Mouse (Mus musculus) liver, embryonic 11.5 days (tissue): Measurements from ENCODE around the gene Fbxw11. TPM values are rescaled to one million over a fixed set of nuclear protein-coding genes. Genes with fewer than 3 reads are reported as not detected.

ENCODE experiments used
- ATAC-seq: fragments of 200-750 bp; cut with Nextera tagmentation; replicated peaks from 2 replicates; pipeline ENCODE4 v1.8.0; 2017; ENCODE audit warnings: moderate number of reproducible peaks, mild to moderate bottlenecking, moderate TSS enrichment, moderate library complexity; ENCODE audit not compliant: low FRiP score
- DNase-seq: peaks from one replicate; pipeline ENCODE4 v3.0.0-alpha.2; 2017; ENCODE audit warnings: low spot score
- H3K27ac ChIP-seq: fragments of 300-500 bp; sonication (generic); 2 replicates; pipeline ENCODE4 v1.5.1; 2014; ENCODE audit warnings: mild to moderate bottlenecking, low read depth, low read length, control low read depth
- H3K27me3 ChIP-seq: fragments of 300-500 bp; sonication (generic); replicated peaks from 2 replicates; pipeline ENCODE4 v1.6.1; 2014; ENCODE audit warnings: low read length, mixed read lengths; ENCODE audit not compliant: control insufficient read depth, insufficient read depth
- H3K36me3 ChIP-seq: fragments of 300-500 bp; sonication (generic); 2 replicates; pipeline ENCODE4 v1.6.1; 2014; ENCODE audit warnings: mild to moderate bottlenecking, low read length, moderate library complexity, mixed read lengths; ENCODE audit not compliant: control insufficient read depth, insufficient read depth
- H3K4me1 ChIP-seq: fragments of 300-500 bp; sonication (generic); replicated peaks from 2 replicates; pipeline ENCODE4 v1.6.1; 2014; ENCODE audit warnings: low read length, mixed read lengths; ENCODE audit not compliant: control insufficient read depth, insufficient read depth
- H3K4me2 ChIP-seq: fragments of 300-500 bp; sonication (generic); 2 replicates; pipeline ENCODE4 v1.6.1; 2014; ENCODE audit warnings: mild to moderate bottlenecking, control low read depth, moderate library complexity
- H3K4me3 ChIP-seq: fragments of 300-500 bp; sonication (generic); 2 replicates; pipeline ENCODE4 v1.5.1; 2014; ENCODE audit warnings: low read depth, low read length, control low read depth
- H3K9ac ChIP-seq: fragments of 300-500 bp; sonication (generic); 2 replicates; pipeline ENCODE4 v1.6.1; 2014; ENCODE audit warnings: low read depth, low read length, control low read depth
- H3K9me3 ChIP-seq: fragments of 300-500 bp; sonication (generic); 2 replicates; pipeline ENCODE4 v1.6.1; 2016; ENCODE audit warnings: low read length, inconsistent platforms, mixed read lengths; ENCODE audit not compliant: control insufficient read depth
- WGBS: fragments of 180-500 bp; shearing (Covaris S2); extraction: QIAGEN DNeasy Blood & Tissue Kit; methylation state at CpG from one replicate; pipeline ENCODE4 v1.1.7; 2014; 5-methylcytosine and 5-hydroxymethylcytosine counted together
- polyA plus RNA-seq: library from polyadenylated mRNA; unstranded; fragments of >200 nt; fragmentation: Nextera tagmentation; extraction: Ambion mirVana; gene quantifications from 2 replicates; pipeline ENCODE4 v1.2.1, GENCODE M21; 2014

Fbxw11 gene
- polyA plus RNA-seq, 1 experiment from 2014 or later = 44.2 TPM

DNA sequence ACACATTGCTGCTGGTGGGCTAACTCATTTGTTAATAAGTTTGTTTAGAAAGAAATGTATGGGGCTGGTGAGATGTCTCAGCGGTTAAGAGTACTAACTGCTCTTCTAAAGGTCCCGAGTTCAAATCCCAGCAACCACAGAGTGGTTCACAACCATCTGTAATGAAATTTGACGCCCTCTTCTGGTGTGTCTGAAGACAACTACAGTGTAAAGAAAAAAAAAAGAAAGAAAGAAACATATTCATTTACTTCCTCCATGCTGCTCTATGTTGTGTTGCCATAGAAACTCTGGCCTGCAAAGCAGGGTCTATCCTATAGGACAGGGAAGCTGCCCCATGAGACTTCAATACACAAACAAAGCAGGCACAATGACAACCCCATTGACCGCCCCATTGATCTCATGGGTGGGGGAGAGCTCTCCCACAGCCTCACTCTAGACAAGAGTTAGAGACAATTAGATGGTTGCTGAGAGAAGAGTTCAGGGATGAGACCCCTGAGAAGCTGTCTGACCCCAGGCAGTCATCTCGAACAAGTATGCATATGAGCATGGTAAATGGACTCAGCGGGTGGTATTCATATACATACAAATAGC, 22.6 kb upstream of the Fbxw11 start:
- Histone ChIP-seq H3K9ac (no peak overlapping the region), H3K36me3 (no peaks in the 10 kb centered on the region), H3K4me2 (no peak overlapping the region), H3K4me1 (peaks cover 15% of the 10 kb centered on the region), H3K4me3 (no peak overlapping the region), H3K27me3 (no peaks in the 10 kb centered on the region), H3K9me3 (no peaks in the 10 kb centered on the region), H3K27ac (no peak overlapping the region)
- DNase-seq = no peak
- ATAC-seq = no peak
- 78% methylated on average over 6 of the region's 6 CpGs for WGBS

- Histone ChIP-seq H3K27ac (no peak overlapping the region), H3K4me3 (no peak overlapping the region), H3K36me3 (no peaks in the 10 kb centered on the region), H3K9me3 (no peaks in the 10 kb centered on the region), H3K27me3 (no peaks in the 10 kb centered on the region), H3K4me1 (peaks cover 10% of the 10 kb centered on the region), H3K9ac (no peak overlapping the region), H3K4me2 (no peak overlapping the region)
- ATAC-seq (no peak), DNase-seq (no peak)
- WGBS = 85% methylated on average over 12 of the region's 12 CpGs
These were observed 20.6 kb upstream of the Fbxw11 start for GRCm38 (mm10) chr11:32621831-32622478.

DNA sequence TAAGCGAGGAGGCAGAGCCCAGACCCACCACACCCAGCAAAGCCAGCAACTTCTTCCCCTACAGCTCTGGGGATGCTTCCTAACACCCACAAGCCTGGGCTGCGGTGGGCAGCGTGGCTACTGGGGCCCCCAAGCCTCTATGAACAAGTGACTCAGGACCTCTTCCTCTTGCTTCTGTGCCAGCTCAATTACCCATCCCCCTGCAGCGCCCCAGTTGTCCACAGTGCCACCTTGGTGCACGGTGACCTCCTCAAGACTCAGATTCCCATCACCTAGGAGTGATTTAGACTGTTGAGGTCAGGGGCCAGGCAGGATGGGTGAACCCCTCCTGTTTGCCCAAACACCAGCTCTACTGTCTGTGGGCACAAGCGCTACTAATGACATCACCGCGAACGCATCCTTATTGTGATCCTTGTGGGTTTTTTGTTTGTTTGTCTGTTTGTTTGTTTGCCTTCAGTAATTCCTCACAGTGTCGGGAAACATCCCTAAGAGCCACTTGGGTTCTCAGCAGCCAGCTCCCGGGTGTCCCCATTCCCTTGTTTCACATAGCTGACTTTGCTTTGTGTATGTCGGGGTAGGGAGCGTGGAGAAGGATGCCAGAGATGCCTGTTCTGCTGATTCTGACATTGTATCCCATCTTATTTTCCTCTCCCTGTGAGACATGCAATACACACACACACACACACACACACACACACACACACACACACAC, 19.9 kb upstream of the Fbxw11 start:
- DNase-seq (no peak), ATAC-seq (no peak)
- no peaks in the 10 kb centered on the region for H3K9me3 ChIP-seq
- 88% methylated on average over 13 of the region's 13 CpGs for WGBS
- H3K4me2 ChIP-seq = no peak overlapping the region
- H3K4me1 ChIP-seq = peaks cover 10% of the 10 kb centered on the region
- H3K27me3 ChIP-seq = no peaks in the 10 kb centered on the region
- H3K9ac ChIP-seq = no peak overlapping the region
- H3K27ac ChIP-seq = no peak overlapping the region
- no peak overlapping the region for H3K4me3 ChIP-seq
- no peaks in the 10 kb centered on the region for H3K36me3 ChIP-seq

DNA sequence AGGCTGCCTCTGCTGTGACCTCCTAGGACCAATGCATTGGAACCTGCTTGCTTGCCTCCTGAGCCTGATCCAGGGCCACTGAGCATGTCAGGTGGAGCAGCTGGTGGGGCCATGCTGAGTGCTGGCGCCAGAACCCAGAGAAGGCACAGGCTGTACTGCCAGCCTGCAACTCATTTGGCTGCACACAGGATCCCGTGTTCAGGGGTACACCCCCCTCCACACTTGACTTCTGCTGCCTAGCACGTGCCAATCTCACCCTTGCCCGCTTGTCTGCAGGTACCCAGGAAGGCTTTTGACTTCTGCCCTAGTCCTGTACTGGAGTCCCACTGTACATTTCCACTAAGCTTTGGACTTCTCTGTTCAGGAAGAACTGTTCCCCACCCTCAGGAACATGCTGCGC, 19.3 kb upstream of the Fbxw11 start:
- WGBS = 82% methylated on average over 5 of the region's 5 CpGs
- Histone ChIP-seq H3K36me3 (no peaks in the 10 kb centered on the region), H3K4me3 (no peak overlapping the region), H3K9ac (no peak overlapping the region), H3K4me1 (peaks cover 10% of the 10 kb centered on the region), H3K27me3 (no peaks in the 10 kb centered on the region), H3K27ac (no peak overlapping the region), H3K9me3 (no peaks in the 10 kb centered on the region), H3K4me2 (no peak overlapping the region)
- ATAC-seq = no peak
- no peak for DNase-seq

DNA sequence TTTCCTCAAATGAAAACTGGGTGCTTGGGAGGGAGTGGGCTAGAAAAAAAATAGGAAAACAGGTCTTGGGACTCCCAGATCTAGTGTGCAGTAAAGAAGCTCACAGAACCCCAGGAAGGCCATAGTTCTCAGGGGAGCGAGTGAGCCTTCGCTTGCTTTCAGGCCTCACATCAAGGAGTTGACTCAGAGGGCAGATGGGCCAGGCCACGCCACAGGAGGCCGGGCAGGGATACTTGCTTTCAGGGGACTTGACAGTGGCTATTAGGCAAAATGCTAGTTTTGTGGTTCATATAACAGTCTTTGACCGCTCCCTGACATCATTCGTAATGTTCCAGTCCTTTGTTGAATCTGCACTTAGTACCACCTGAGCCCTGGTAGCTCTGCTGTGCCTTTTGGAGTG, 18.6 kb upstream of the Fbxw11 start:
- H3K9ac ChIP-seq = no peak overlapping the region
- no peaks in the 10 kb centered on the region for H3K9me3 ChIP-seq
- peaks cover 9% of the 10 kb centered on the region for H3K4me1 ChIP-seq
- no peak overlapping the region for H3K27ac ChIP-seq
- 90% methylated on average over 6 of the region's 6 CpGs for WGBS
- ATAC-seq (no peak), DNase-seq (no peak)
- no peak overlapping the region for H3K4me2 ChIP-seq
- H3K36me3 ChIP-seq = no peaks in the 10 kb centered on the region
- no peak overlapping the region for H3K4me3 ChIP-seq
- no peaks in the 10 kb centered on the region for H3K27me3 ChIP-seq

- no peak for DNase-seq
- Histone ChIP-seq H3K4me3 (no peak overlapping the region), H3K9ac (no peak overlapping the region), H3K36me3 (no peaks in the 10 kb centered on the region), H3K4me1 (no peaks in the 10 kb centered on the region), H3K27me3 (no peaks in the 10 kb centered on the region), H3K9me3 (no peaks in the 10 kb centered on the region), H3K27ac (no peak overlapping the region), H3K4me2 (no peak overlapping the region)
- no peak for ATAC-seq
- 38% methylated on average over 1 of the region's 1 CpGs for WGBS
These were observed 16.8 kb upstream of the Fbxw11 start for GRCm38 (mm10) chr11:32625677-32626076.

DNA sequence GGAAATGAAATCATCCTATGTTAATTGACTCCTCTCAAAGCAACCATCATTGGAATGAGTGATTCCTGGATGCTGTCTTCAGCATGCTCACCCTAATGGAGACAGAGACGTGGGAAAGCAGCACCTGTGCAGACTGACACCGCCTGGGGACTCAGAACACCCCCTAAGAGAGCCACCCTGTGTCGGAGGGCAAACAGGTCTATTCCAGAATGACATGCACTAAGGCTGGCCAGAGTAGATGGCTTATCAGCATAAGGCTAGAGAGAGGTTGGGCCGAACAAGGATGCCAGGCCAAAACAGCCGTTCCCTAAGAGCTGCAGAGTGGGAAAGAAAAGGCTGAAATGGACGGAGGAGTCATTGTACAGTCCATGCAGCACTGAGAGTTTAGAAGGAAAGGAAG, 16.4 kb upstream of the Fbxw11 start:
- Histone ChIP-seq H3K27me3 (no peaks in the 10 kb centered on the region), H3K27ac (no peak overlapping the region), H3K4me3 (no peak overlapping the region), H3K36me3 (no peaks in the 10 kb centered on the region), H3K4me1 (no peaks in the 10 kb centered on the region), H3K9ac (no peak overlapping the region), H3K4me2 (no peak overlapping the region), H3K9me3 (no peaks in the 10 kb centered on the region)
- 80% methylated on average over 6 of the region's 6 CpGs for WGBS
- ATAC-seq (no peak), DNase-seq (no peak)

DNA sequence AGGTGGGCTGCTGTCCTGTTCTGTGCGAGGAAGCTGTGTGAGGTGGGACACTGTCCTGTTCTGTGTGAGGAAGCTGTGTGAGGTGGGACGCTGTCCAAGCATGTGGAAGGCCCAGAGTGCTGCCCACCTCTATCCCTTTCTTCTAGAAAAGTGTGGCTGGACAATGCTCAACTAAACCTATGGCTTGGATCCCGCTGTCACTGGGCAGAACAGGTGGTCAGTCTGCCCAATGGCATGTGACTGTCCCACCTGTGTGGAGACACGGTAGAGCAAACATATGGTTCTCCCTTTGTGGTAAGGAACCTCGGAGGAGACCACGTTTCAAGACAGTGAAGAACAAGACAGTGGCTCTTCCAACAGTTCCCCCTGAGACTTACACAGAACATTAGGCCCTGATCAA, 14.6 kb upstream of the Fbxw11 start:
- H3K4me1 ChIP-seq = no peaks in the 10 kb centered on the region
- H3K9ac ChIP-seq = no peak overlapping the region
- WGBS = 70% methylated on average over 6 of the region's 6 CpGs
- no peaks in the 10 kb centered on the region for H3K27me3 ChIP-seq
- no peak for ATAC-seq
- H3K27ac ChIP-seq = no peak overlapping the region
- no peaks in the 10 kb centered on the region for H3K9me3 ChIP-seq
- H3K36me3 ChIP-seq = no peaks in the 10 kb centered on the region
- no peak overlapping the region for H3K4me3 ChIP-seq
- DNase-seq = no peak
- no peak overlapping the region for H3K4me2 ChIP-seq
